In genomic region chr12:79279513-79280115, GRCm38 (mm10) we compare ENCODE assay signal across 21 mouse cellular contexts. TPM values are rescaled to one million over a fixed set of nuclear protein-coding genes. Genes with fewer than 3 reads are reported as not detected.
"Had no signal": no experiment of that assay in that cellular context is flagged by ENCODE, and none has a peak within 500 bp of the region (broad histone marks: within the 10 kb centered on the region; RNA-seq: fewer than 3 reads in every experiment).

No protein-coding gene starts in this region.

- H3K9ac ChIP-seq: kidney, embryonic 15.5 days; liver, embryonic 13.5 days; midbrain, embryonic 12.5 days; midbrain, embryonic 15.5 days; neural tube, embryonic 13.5 days had no signal

- H3K27ac ChIP-seq: kidney, embryonic 15.5 days; left cerebral cortex, adult 2 months; liver, embryonic 13.5 days; midbrain, embryonic 12.5 days; midbrain, embryonic 15.5 days; neural tube, embryonic 13.5 days had no signal

- H3K4me1 ChIP-seq: kidney, embryonic 15.5 days; liver, embryonic 13.5 days; midbrain, embryonic 12.5 days; midbrain, embryonic 15.5 days; neural tube, embryonic 13.5 days had no signal

- H3K27me3 ChIP-seq: kidney, embryonic 15.5 days; liver, embryonic 13.5 days; midbrain, embryonic 12.5 days; midbrain, embryonic 15.5 days; neural tube, embryonic 13.5 days had no signal

- DNase-seq: kidney, adult 11 months; kidney, adult 8-10 months; kidney, postnatal 10 days; kidney, postnatal 4 days; layer of hippocampus, postnatal 36 days; liver, embryonic 13.5 days; lung, adult 2 months; lung, postnatal 14 days; lung, postnatal 4 days; retina, postnatal 1 day; right cerebral cortex, postnatal 25 days; thymus, adult 2 months; thymus, postnatal 14 days; thymus, postnatal 4 days had no signal

- H3K4me3 ChIP-seq: kidney, embryonic 15.5 days; left cerebral cortex, adult 2 months; liver, embryonic 13.5 days; midbrain, embryonic 12.5 days; midbrain, embryonic 15.5 days; myocyte; neural tube, embryonic 13.5 days had no signal

- H3K9me3 ChIP-seq: kidney, embryonic 15.5 days; liver, embryonic 13.5 days; midbrain, embryonic 12.5 days; midbrain, embryonic 15.5 days; neural tube, embryonic 13.5 days had no signal

RNA-seq across cellular contexts. Expression of gene Rad51b, which starts 17.5 kb away (rescaled TPM):
- total RNA-seq: monocyte, adult 5-6 weeks had no signal
